Mouse (Mus musculus) intestine, embryonic 15.5 days (tissue): ENCODE results near the gene Scgb1b29. TPM values are rescaled to one million over a fixed set of nuclear protein-coding genes. Genes with fewer than 3 reads are reported as not detected.
"Not testable (repeated sequence)": the region's sequence is repeated elsewhere in the genome, so short reads cannot be mapped to it uniquely, and the experiment has no call there.

Experiments used
- ATAC-seq: fragments of 200-750 bp; cut with Nextera tagmentation; 2 replicates; pipeline ENCODE4 v1.8.0; 2017; ENCODE audit warnings: moderate TSS enrichment, moderate library complexity
- H3K27ac ChIP-seq: fragments of 300-500 bp; sonication (generic); 2 replicates; pipeline ENCODE4 v1.5.1; 2015; ENCODE audit warnings: mild to moderate bottlenecking, inconsistent platforms
- H3K27me3 ChIP-seq: fragments of 300-500 bp; sonication (generic); replicated peaks from 2 replicates; pipeline ENCODE4 v1.6.1; 2015; ENCODE audit warnings: inconsistent platforms
- H3K36me3 ChIP-seq: fragments of 300-500 bp; sonication (generic); 2 replicates; pipeline ENCODE4 v1.6.1; 2015; ENCODE audit warnings: inconsistent platforms
- H3K4me1 ChIP-seq: fragments of 300-500 bp; sonication (generic); replicated peaks from 2 replicates; pipeline ENCODE4 v1.6.1; 2015; ENCODE audit warnings: inconsistent platforms
- H3K4me2 ChIP-seq: fragments of 300-500 bp; sonication (generic); replicated peaks from 2 replicates; pipeline ENCODE4 v1.6.1; 2015; ENCODE audit warnings: mild to moderate bottlenecking, inconsistent platforms
- H3K4me3 ChIP-seq: fragments of 300-500 bp; sonication (generic); replicated peaks from 2 replicates; pipeline ENCODE4 v1.5.1; 2015; ENCODE audit warnings: inconsistent platforms
- H3K9ac ChIP-seq: fragments of 300-500 bp; sonication (generic); 2 replicates; pipeline ENCODE4 v1.6.1; 2015; ENCODE audit warnings: inconsistent platforms
- H3K9me3 ChIP-seq: fragments of 300-500 bp; sonication (generic); 2 replicates; pipeline ENCODE4 v1.6.1; 2016; ENCODE audit warnings: inconsistent platforms
- WGBS: fragments of 180-500 bp; shearing (Covaris S2); methylation state at CpG from one replicate; pipeline ENCODE4 v1.1.7; 2015; 5-methylcytosine and 5-hydroxymethylcytosine counted together
- polyA plus RNA-seq: library from polyadenylated mRNA; unstranded; fragments of >200 nt; fragmentation: Nextera tagmentation; extraction: Ambion mirVana; gene quantifications from 2 replicates; pipeline ENCODE4 v1.2.1, GENCODE M21; 2015

Scgb1b29 gene
- polyA plus RNA-seq = not detected in 2 replicates

DNA sequence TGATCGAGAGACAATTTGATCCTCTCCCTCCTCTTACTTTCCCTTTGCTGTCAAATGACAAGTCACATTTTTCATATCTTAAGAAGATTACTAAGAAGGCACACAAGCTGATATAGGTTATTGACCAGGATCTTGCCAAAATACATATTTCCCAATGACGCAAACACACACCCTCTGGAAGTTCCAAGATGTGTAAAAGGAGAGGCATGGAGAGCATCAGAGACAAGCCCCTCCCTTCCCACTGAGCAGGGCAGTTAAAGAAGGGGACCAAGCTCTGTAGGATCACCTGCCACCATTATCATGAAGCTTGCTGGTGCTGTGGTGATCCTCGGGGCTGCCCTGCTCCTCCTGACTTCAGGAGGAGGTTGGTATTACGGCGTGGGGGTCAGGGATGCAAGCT, at the start of gene Scgb1b29:
Gene Scgb1b29 (plus strand): TSS at position 301 of the 400 bp plus-strand sequence.
- not testable (repeated sequence) for H3K27me3 ChIP-seq, H3K27ac ChIP-seq, H3K9me3 ChIP-seq, H3K4me1 ChIP-seq, H3K4me2 ChIP-seq, ATAC-seq, H3K9ac ChIP-seq, H3K4me3 ChIP-seq, H3K36me3 ChIP-seq
- 84% methylated on average over 5 of the region's 5 CpGs for WGBS

DNA sequence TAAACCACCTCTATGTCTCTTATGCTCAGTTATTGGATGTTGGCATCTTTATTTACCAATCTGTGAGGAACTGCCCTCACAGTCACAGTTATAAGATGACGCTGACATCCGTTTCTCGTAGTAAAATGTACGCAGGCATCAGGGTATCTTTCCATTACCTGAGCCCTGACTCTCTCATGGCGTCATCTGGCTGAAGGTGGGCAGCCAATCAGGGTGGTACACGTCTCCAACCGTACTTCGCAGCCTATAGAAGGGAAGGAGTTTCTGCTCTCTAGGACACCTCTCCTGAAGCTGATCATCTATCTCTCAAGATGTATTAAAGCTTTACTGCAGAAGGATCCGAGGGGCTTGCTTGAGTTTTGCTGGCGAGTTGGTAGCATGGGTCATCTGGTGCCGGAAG, 12.7 kb upstream of the Scgb1b29 start:
- not testable (repeated sequence) for H3K4me2 ChIP-seq, H3K36me3 ChIP-seq, H3K4me3 ChIP-seq, H3K27ac ChIP-seq, H3K4me1 ChIP-seq, H3K9me3 ChIP-seq, H3K27me3 ChIP-seq, H3K9ac ChIP-seq, ATAC-seq
- 89% methylated on average over 11 of the region's 11 CpGs for WGBS

Other genes with a start within 250 kb of the Scgb1b29 start
- gene Scgb2b11, start 230.4 kb upstream of the Scgb1b29 start, polyA plus RNA-seq = not detected in 2 replicates
- gene Scgb1b11, start 218.7 kb upstream of the Scgb1b29 start, polyA plus RNA-seq = not detected in 2 replicates
- not detected in 2 replicates for gene Scgb2b12, start 114.3 kb upstream of the Scgb1b29 start, polyA plus RNA-seq
- gene Scgb1b12, start 107.4 kb upstream of the Scgb1b29 start, polyA plus RNA-seq = not detected in 2 replicates